Mouse (Mus musculus): ENCODE data around the gene Nova1. TPM values are rescaled to one million over a fixed set of nuclear protein-coding genes. Genes with fewer than 3 reads are reported as not detected.

Gene Nova1
- total RNA-seq, 2 experiments from 2014 or later, result 39.7 to 43.1 TPM

DNA sequence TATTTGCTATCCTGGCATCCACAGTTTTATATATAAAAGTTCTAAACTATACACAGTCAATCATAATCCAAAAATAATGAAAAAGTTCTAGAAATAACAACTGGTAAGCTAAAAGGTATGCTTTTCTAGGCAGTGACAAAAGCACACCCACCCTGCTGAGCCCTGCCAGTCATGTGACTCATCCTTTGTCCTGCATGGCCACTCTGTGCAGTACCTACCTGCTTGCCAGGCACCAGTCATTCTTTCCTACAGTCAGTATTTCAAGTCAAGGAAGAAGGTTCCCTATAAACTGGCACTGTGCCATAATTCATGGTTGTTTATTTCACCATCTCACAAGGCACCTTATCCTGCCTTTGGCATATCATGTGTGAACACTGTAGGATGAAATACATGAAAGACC lies 37.2 kb downstream of the Nova1 start:
- intact Hi-C loops (cut with DNase I), result no loop called here
- H3K27ac ChIP-seq, result no peak overlapping the region
- no peak for TF ChIP-seq CTCF (IDR thresholded peaks at IDR 0.05)
- H3K4me3 ChIP-seq, result no peak overlapping the region
- no peak for DNase-seq (ENCODE audit: extremely low spot score in 1 of 2, low spot score in 2 of 2)

DNA sequence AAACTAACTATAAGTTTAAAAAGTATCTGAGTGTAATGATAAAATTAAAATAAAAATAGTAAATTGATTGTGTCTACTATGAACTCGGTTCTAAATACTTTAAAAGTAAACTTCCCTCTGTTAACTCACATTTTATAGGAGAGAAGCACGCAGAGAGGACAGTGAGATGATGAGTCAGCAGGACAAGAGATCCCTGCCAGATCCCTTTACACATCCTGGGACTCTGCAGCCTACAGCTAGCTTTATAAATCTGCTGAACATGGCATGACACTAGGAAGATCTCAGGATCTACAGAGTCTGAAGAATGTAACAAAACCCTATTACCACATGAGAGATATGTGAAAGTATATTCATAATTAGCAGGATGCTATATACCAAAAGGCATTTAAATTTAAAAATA lies 37.7 kb downstream of the Nova1 start:
- Histone ChIP-seq H3K27ac (no peak overlapping the region), H3K4me3 (no peak overlapping the region)
- DNase-seq (ENCODE audit: extremely low spot score in 1 of 2, low spot score in 2 of 2), result no peak
- no peak for TF ChIP-seq CTCF (IDR thresholded peaks at IDR 0.05)
- intact Hi-C loops (cut with DNase I), result no loop called here

DNA sequence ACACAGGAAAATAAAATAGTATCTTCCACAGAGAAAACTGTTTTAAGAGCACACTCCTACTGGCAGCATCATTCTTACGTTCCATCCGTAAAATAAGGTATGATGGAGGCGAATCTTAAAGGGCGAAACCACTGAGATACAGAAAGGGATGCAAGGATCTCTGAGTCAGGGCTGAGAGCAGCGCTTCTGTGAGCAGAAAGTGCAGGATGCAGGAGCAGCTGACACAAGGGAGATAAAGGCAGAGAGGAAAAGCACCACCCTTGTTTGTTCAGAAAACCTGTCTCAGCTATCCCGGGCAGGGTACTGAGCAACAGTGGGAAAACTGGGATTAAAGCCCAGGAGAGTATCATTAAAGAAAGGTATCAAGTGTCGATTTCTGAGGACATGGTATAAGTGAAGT lies 59.3 kb downstream of the Nova1 start:
- TF ChIP-seq CTCF (IDR thresholded peaks at IDR 0.05), result no peak
- no peak overlapping the region for H3K4me3 ChIP-seq
- intact Hi-C loops (cut with DNase I), result no loop called here
- H3K27ac ChIP-seq, result no peak overlapping the region
- DNase-seq (ENCODE audit: extremely low spot score in 1 of 2, low spot score in 2 of 2), result no peak

DNA sequence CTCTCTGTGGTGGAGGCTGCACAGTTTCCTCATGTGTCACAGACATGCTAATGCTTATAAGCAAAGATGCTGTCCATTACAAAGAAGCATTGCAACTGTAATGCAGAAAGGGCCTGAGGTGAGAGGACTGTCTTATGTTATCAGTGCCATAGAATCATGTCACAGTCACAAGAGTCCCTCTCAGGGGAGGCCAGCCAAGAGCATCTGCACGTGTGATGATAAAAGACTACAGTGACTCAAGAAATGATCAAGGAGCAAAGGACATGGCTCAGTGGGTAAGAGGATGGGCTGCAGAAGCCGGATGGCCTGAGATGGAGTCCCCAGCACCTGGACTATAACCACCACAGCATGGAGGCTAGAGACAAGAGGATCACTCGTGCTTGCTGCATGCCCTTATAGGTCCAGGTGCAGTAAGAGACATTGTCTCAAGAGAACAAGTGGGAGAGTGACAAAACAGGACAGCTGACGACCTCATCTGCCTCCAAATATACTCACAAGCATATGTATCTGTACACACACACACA lies 64.3 kb downstream of the Nova1 start:
- no peak for TF ChIP-seq CTCF (IDR thresholded peaks at IDR 0.05)
- DNase-seq (ENCODE audit: extremely low spot score in 1 of 2, low spot score in 2 of 2), result no peak
- intact Hi-C loops (cut with DNase I), result no loop called here
- no peak overlapping the region for H3K27ac ChIP-seq
- no peak overlapping the region for H3K4me3 ChIP-seq

DNA sequence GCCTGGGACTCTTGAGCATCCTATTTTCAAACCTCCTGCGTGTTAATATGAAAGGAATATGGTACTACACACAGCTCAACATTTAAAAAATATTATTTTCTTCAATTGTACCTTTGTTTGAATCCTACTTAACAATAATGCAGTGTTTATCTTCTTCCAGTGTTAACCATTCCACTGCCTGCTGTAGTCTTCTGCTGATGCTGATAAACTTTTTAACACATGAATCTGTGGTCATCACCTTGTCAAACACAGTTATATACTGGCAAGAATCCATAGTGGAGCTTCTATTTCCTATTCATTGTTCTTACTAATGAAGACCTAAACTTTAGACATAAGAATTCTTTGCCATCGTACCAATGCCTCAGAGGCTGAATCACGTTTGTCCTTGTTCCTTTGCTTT lies 65.6 kb downstream of the Nova1 start:
- no peak for TF ChIP-seq CTCF (IDR thresholded peaks at IDR 0.05)
- no peak overlapping the region for H3K4me3 ChIP-seq
- H3K27ac ChIP-seq, result no peak overlapping the region
- intact Hi-C loops (cut with DNase I), result no loop called here
- no peak for DNase-seq (ENCODE audit: extremely low spot score in 1 of 2, low spot score in 2 of 2)

DNA sequence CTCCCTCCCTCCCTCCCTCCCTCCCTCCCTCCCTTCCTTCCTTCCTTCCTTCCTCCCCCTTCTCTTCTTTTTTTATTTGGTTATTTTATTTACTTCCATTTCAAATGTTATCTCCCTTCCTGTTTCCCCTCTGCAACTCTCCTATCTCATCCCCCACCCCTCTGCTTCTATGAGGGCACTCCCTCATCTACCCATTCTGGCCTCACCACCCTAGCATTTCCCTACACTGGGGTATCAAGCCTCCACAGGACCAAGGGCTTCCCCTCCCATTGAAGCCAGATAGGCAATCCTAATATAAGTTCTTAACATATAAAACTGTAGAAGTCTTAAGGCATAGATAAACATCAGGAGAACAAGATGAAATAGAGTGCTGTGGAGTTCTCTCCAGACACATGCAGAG lies 85.5 kb downstream of the Nova1 start:
- H3K27ac ChIP-seq, result no peak overlapping the region
- H3K4me3 ChIP-seq, result no peak overlapping the region
- no peak for TF ChIP-seq CTCF (IDR thresholded peaks at IDR 0.05)
- intact Hi-C loops (cut with DNase I), result no loop called here
- DNase-seq (ENCODE audit: extremely low spot score in 1 of 2, low spot score in 2 of 2), result no peak

DNA sequence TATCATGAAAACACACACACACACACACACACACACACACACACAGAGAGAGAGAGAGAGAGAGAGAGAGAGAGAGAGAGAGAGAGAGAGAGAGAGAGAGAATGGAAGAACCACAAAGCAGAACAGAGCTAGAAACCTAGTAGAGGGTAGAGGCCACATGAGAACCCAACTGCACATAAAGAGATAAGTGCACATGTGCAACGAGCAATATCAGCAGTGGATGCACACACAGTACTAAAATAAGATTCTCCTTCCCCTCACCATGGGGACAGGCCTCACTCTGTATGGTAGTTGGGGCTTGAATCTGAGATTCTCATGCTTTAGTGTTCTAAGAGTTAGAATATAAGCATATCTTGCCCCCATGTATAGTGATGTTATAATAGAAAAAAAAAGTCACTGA lies 86.8 kb downstream of the Nova1 start:
- TF ChIP-seq CTCF (IDR thresholded peaks at IDR 0.05), result no peak
- Histone ChIP-seq H3K27ac (no peak overlapping the region), H3K4me3 (no peak overlapping the region)
- no peak for DNase-seq (ENCODE audit: extremely low spot score in 1 of 2, low spot score in 2 of 2)
- intact Hi-C loops (cut with DNase I), result no loop called here

DNA sequence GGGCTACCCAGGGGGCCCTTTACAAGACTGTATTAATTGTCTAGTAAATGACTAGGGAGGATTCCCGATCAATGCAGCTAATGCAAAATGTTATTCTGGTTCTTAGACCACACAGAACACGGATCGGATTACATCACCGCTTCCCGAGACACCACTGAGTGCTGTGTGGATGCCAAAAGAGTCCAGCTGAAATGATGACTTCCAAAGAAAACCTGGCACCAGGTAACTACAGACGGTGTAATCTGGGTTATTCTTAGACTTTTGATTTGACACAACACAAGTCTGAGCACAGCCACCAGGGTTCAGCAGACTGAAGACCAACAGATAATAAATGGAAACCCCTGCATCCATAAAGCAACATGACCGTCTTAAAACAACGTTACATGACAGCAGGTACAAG lies 96.8 kb downstream of the Nova1 start:
- intact Hi-C loops (cut with DNase I), result no loop called here
- no peak for DNase-seq (ENCODE audit: extremely low spot score in 1 of 2, low spot score in 2 of 2)
- no peak overlapping the region for H3K27ac ChIP-seq
- no peak for TF ChIP-seq CTCF (IDR thresholded peaks at IDR 0.05)
- no peak overlapping the region for H3K4me3 ChIP-seq

DNA sequence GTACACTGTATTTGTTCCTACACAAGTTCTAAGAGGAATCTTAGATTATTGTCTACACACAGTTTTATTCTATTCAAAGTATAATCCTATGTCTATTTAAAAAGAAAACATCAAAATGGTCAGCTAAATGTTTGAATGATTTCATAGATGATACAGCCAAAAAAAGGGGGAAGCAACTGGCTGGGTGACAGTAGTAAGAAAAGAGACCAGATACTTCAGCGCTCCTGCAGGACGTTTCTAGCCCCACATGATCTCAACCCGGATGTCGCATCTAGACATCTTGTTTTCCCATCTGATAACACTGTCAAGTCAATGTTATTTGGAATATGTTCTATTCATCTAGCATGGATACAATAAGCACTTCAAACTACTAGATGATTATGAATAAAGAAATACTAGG lies 99.7 kb downstream of the Nova1 start:
- no peak overlapping the region for H3K4me3 ChIP-seq
- no peak overlapping the region for H3K27ac ChIP-seq
- intact Hi-C loops (cut with DNase I), result no loop called here
- no peak for DNase-seq (ENCODE audit: extremely low spot score in 1 of 2, low spot score in 2 of 2)
- TF ChIP-seq CTCF (IDR thresholded peaks at IDR 0.05), result no peak

DNA sequence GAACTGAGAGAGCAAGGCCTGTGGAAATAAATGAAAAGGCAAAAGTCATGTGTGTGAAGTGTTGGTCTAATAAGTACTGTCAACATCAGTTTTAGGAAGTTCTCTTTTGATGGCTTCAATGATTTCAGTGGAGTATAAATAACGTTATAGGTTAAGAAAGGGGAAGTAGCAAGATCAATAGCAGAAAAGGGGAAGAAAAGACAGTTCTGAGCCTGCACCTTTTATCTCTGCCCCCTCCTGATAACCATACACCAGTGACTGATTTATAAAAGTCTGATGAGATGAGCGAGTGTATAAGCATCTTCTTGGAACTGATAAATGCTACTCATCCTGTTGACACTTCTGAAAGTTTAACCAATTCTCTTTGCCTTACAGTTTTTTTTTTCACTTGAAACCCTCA lies 108.6 kb downstream of the Nova1 start:
- intact Hi-C loops (cut with DNase I), result no loop called here
- no peak for TF ChIP-seq CTCF (IDR thresholded peaks at IDR 0.05)

DNA sequence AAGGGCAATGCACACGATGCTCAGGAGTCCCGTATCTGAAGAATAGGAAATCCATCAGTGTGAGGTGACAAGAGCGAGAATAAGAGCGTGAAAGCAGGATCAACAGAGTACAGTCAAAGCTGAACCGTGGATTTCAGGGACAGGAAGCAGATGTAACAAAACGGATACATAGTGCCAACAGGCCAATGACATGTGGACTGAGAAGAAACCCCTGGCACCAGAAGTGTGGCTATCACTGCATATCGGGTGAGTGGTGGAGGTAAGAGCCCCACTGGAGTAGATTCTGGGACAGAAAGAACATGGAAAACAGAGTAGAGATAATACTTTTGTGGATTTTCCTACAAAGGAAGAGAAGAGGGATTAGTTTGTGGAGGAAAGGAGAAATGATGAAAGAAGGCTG lies 109.3 kb downstream of the Nova1 start:
- intact Hi-C loops (cut with DNase I), result no loop called here
- no peak for DNase-seq (ENCODE audit: extremely low spot score in 1 of 2, low spot score in 2 of 2)
- Histone ChIP-seq H3K4me3 (no peak overlapping the region), H3K27ac (no peak overlapping the region)
- no peak for TF ChIP-seq CTCF (IDR thresholded peaks at IDR 0.05)

More for the DNA sequence above, 108.6 kb downstream of the Nova1 start:
- no peak overlapping the region for H3K4me3 ChIP-seq
- no peak for DNase-seq (ENCODE audit: extremely low spot score in 1 of 2, low spot score in 2 of 2)
- H3K27ac ChIP-seq, result no peak overlapping the region

DNA sequence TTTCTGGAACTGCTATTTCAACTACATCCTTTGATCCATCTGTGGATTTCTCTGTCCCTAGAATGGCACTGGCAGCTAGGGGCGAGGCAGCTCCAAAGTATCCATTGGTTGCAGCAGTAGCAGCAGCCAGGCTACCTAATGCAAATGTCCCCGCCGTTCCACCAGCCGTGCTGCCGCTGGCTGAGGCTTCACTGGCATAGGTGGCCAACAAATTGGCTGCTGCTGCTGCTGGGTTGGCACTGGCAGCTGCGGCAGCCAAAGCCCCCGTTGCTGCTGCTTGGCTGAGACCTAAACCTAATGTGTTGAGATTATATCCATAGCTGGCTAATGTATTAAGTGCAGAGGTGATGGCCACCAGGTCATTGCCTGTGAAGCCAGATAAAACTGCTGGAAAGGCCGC lies 118.5 kb downstream of the Nova1 start:
- no peak overlapping the region for H3K27ac ChIP-seq
- no peak for TF ChIP-seq CTCF (IDR thresholded peaks at IDR 0.05)
- no peak overlapping the region for H3K4me3 ChIP-seq
- no peak for DNase-seq (ENCODE audit: extremely low spot score in 1 of 2, low spot score in 2 of 2)
- intact Hi-C loops (cut with DNase I), result no loop called here

DNA sequence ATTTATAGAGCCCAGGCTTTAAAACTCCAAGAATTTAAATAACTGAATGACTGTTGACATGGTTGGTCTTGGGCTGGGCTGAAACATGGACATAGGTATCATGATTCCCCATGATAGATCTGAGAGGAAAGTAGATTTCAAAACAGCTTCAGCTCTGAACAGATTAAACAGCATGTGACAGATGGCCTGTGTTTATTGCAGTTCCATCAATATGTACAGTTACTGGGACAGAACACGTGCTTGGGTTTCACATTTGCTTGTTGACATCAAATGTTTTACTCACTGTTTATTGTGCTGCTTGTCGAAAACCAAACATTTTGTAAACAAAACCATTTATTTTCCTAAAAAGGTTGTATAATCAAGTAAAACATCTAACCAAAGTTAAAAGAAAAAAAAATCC lies 142.4 kb downstream of the Nova1 start:
- TF ChIP-seq CTCF (IDR thresholded peaks at IDR 0.05), result no peak
- Histone ChIP-seq H3K4me3 (no peak overlapping the region), H3K27ac (no peak overlapping the region)
- no peak for DNase-seq (ENCODE audit: extremely low spot score in 1 of 2, low spot score in 2 of 2)
- intact Hi-C loops (cut with DNase I), result no loop called here

DNA sequence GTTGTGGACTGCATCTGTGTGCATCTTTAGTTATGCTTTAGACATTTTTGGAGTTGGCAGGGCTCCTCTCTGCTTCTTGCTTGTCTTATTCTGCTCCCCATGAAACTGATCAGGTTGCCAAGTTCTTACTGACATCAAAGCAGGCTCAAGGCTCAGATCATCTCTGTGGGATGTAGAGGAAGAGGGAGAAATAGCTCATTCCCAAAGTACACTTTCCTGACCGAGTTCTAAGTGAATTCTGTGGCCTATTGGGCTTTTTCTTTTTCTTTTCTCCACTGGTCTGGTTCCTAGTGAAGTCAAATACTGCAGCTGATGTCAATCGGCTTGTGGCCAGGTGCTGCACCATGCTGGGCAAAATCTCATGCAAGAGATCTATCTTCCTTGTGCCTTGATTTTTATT lies 152.0 kb downstream of the Nova1 start:
- TF ChIP-seq CTCF (IDR thresholded peaks at IDR 0.05), result no peak
- no peak for DNase-seq (ENCODE audit: extremely low spot score in 1 of 2, low spot score in 2 of 2)
- H3K4me3 ChIP-seq, result no peak overlapping the region
- intact Hi-C loops (cut with DNase I), result no loop called here
- H3K27ac ChIP-seq, result no peak overlapping the region

Data from left cerebral cortex, adult 2 months (tissue).